Mouse (Mus musculus) cerebellum, adult 9-10 months (tissue): ENCODE data around the gene Nepro.

ENCODE experiments used
- DNase-seq: peaks from one replicate; pipeline ENCODE4 v3.0.0; 2022

The Nepro gene

GRCm38 (mm10) chr16:44767506-44767905 is 43.4 kb downstream of the Nepro start:
- no peak for DNase-seq

DNA sequence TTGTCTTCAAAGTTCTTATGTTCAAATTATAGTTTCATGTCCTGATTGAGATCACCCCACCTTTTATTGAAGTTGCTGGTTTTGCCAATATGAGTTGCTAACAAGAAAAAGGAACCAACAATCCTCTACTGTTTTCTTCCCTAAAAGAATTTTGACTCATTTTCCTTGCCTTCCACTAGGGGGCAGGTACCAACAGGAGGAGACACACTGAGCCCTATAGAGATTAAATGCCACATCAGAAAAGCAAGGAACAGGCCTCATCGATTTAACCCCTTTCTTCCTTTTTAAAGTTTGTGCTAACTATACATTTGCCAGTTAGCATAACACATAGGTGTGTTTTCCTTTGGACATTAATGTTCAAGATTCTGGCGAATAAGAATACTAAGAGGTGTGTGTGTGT is 43.9 kb downstream of the Nepro start:
- DNase-seq: peak; percentile 26

GRCm38 (mm10) chr16:44772577-44772976 is 48.5 kb downstream of the Nepro start:
- no peak for DNase-seq

GRCm38 (mm10) chr16:44773673-44774072 is 49.6 kb downstream of the Nepro start:
- no peak for DNase-seq

GRCm38 (mm10) chr16:44774201-44774600 is 50.1 kb downstream of the Nepro start:
- DNase-seq: no peak

GRCm38 (mm10) chr16:44778538-44779147 is 54.5 kb downstream of the Nepro start:
- DNase-seq: no peak

DNA sequence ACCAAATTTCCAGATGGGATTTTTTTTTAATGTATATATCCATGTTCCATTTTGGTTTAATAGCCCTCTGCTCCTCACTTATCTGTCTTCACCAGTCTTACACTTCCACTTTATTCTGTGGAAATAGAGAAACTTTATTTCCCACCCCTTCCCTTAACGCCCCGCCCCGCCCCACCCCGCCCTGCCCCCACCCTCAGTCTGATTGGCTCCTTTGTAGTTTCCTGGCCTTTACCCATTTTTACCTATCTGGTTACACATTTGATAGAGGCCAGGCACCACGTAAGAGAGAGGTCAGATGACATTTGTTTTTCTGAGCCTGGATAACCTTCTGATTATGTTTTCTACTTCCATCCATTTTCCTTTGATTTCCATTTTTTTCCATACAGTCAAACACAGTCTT is 55.4 kb downstream of the Nepro start:
- DNase-seq: no peak

DNA sequence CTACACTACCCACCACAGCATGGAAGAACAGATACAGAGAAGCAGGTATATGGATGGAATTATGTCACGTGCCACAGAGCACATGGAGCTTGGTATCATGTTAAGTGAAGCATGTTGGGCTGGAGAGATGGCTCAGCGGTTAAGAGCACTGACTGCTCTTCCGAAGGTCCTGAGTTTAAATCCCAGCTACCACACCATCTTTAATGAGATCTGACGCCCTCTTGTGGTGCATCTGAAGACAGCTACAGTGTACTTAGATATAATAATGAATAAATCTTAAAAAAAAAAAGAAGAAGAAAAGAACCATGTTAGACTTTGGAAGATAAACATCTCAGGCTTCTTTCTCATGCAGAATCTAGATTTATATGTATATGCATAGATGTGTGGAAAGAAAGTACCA is 56.6 kb downstream of the Nepro start:
- no peak for DNase-seq
